Mouse (Mus musculus) urinary bladder, postnatal 36 days (tissue): Measurements from ENCODE around the gene Fbxo36.

Experiments
- DNase-seq, 2 experiments: peaks; one replicate each; pipeline ENCODE4 v3.0.0; 2022; ENCODE audit warnings: low spot score in 2 of 2, mixed read lengths in 1 of 2

The Fbxo36 gene

GRCm38 (mm10) chr1:84947390-84947789 is 107.7 kb downstream of the Fbxo36 start:
- no peak for DNase-seq
